Mouse (Mus musculus) ES-E14 (cell line): Measurements from ENCODE around the gene Cenpi. TPM values are rescaled to one million over a fixed set of nuclear protein-coding genes. Genes with fewer than 3 reads are reported as not detected.
"Not testable (repeated sequence)": the region's sequence is repeated elsewhere in the genome, so short reads cannot be mapped to it uniquely, and the experiment has no call there.

ENCODE experiments used
- DNase-seq: peaks from one replicate; pipeline ENCODE4 v3.0.0-alpha.2; 2013; ENCODE audit warnings: low read depth, low spot score
- H3K27ac ChIP-seq: 2 replicates; pipeline ENCODE4 v1.5.1; 2012; ENCODE audit warnings: low read depth, mild to moderate bottlenecking, low read length, moderate library complexity, mixed read lengths; ENCODE audit not compliant: poor library complexity, insufficient read depth, severe bottlenecking
- H3K36me3 ChIP-seq: 2 replicates; pipeline ENCODE4 v1.6.1; 2012; ENCODE audit warnings: mild to moderate bottlenecking, low read length, moderate library complexity, mixed read lengths; ENCODE audit not compliant: control insufficient read depth, poor library complexity, insufficient read depth, severe bottlenecking
- H3K4me1 ChIP-seq, 2 experiments: fragments of 150-350 bp in 1 of 2; sonication (generic) in 1 of 2; 2 replicates each; pipeline ENCODE4 v1.6.1; 2012; ENCODE audit warnings: low read length in 2 of 2, mild to moderate bottlenecking in 1 of 2, mixed read lengths in 1 of 2; ENCODE audit not compliant: control insufficient read depth in 2 of 2, insufficient read depth in 2 of 2, poor library complexity in 1 of 2
- H3K4me3 ChIP-seq, 2 experiments: fragments of 150-350 bp in 1 of 2; sonication (generic) in 1 of 2; 2 replicates each; pipeline ENCODE4 v1.5.1; 2012; ENCODE audit warnings: low read length in 2 of 2, low read depth in 1 of 2, mild to moderate bottlenecking in 1 of 2, mixed read lengths in 1 of 2; ENCODE audit not compliant: insufficient read depth in 1 of 2, poor library complexity in 1 of 2, severe bottlenecking in 1 of 2
- H3K9ac ChIP-seq: 2 replicates; pipeline ENCODE4 v1.6.1; 2012; ENCODE audit warnings: low read depth, mild to moderate bottlenecking, low read length, mixed read lengths; ENCODE audit not compliant: poor library complexity, insufficient read depth, severe bottlenecking
- H3K9me3 ChIP-seq: fragments of 150-350 bp; sonication (generic); 2 replicates; pipeline ENCODE4 v1.6.1; 2012; ENCODE audit warnings: low read depth, mild to moderate bottlenecking, low read length; ENCODE audit not compliant: control insufficient read depth, insufficient read depth
- CHD2 ChIP-seq: IDR thresholded peaks from 2 replicates; pipeline ENCODE4 v1.6.1; 2014; ENCODE audit warnings: mild to moderate bottlenecking, low read depth, low read length, inconsistent platforms
- HCFC1 ChIP-seq: IDR thresholded peaks from 2 replicates; pipeline ENCODE4 v1.6.1; 2012; ENCODE audit warnings: low read length, inconsistent platforms, borderline replicate concordance; ENCODE audit not compliant: insufficient read depth
- MAFK ChIP-seq: IDR thresholded peaks from 2 replicates; pipeline ENCODE4 v1.6.1; 2014; ENCODE audit warnings: mild to moderate bottlenecking, low read depth, low read length, inconsistent platforms; ENCODE audit not compliant: insufficient read depth
- ZC3H11A ChIP-seq: IDR thresholded peaks from 2 replicates; pipeline ENCODE4 v1.6.1; 2012; ENCODE audit warnings: low read depth, mild to moderate bottlenecking, inconsistent platforms, low read length, borderline replicate concordance
- ZNF384 ChIP-seq: IDR thresholded peaks from 2 replicates; pipeline ENCODE4 v1.6.1; 2012; ENCODE audit warnings: low read depth, low read length, inconsistent platforms
- in situ Hi-C, 2 experiments: fragments of 600-800 bp; cut with MboI; formaldehyde crosslinking; loops; one replicate each; pipeline ENCODE4 v1.15.1; 2025; ENCODE audit warnings: low sequenced_read_pairs in 2 of 2, inconsistent platforms in 1 of 2; ENCODE audit not compliant: unreplicated experiment in 2 of 2
- total RNA-seq: library from RNA; depleted of rRNA; stranded (reverse); fragments of 300-350 nt; gene quantifications from 2 replicates; pipeline ENCODE4 v1.2.3, GENCODE M21; 2012

Cenpi gene
- total RNA-seq, 1 experiment, result 18.8 TPM

DNA sequence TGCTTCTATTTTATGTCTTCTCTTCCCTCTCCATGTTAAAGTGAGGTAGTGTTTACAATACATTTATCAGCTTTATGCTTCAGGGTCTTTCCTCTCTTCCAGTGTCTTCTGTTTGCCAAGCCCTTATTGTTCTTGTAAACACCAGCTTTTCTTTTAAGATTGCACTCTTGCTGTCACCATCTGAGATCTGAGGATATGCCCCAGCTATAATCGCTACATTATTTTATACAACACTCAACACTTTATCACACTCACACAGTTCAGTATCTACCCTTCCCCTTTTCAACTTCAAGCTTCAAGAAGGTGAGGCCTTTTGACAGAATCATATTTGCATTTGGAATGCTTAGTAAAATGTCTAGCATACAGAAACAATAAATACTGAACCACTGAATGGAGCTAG, 4.6 kb upstream of the Cenpi start:
- DNase-seq, result no peak

DNA sequence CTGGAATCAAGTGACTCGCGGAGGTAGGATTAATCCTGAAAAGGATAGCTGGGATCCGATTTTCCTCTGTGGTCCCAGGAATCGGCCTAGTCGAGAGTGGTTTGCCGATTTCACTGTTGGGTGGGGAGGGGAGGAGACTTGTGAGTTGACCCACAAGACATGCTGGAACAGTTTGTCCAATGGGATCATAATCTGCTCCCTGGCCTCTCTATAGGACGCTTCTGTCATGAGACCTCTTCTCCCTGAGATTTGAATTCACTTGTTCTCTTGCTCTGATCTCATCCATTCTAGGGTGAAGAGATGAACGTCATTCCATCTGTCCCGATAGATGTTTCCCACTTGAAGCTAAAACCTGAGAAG, 371 bp downstream of the Cenpi start:
- peak; percentile 24 for DNase-seq
- Histone ChIP-seq H3K4me1 (0 out of 4 replicates have a peak, but pooled peaks cover 0 to 2% of the 10 kb centered on the region in 2 experiments), H3K27ac (peak overlapping the region; percentile 60; the same call in 1 of the 2 replicates), H3K9ac (peak overlapping the region; percentile 93), H3K9me3 (no peaks in the 10 kb centered on the region), H3K36me3 (no peaks in the 10 kb centered on the region; the same call in 1 of the 2 replicates), H3K4me3 (peak overlapping the region; percentile 67 to 79)
- TF ChIP-seq ZNF384, result no peak
- TF ChIP-seq ZC3H11A, result no peak
- no peak for TF ChIP-seq CHD2
- no peak for TF ChIP-seq MAFK
- no peak for TF ChIP-seq HCFC1
- in situ Hi-C loops, result loop anchor here in 1 of 2 experiments (25.0 kb wide), 1 partner anchor 221 kb away; no protein-coding TSS in a partner anchor

More for the DNA sequence above, 4.6 kb upstream of the Cenpi start:
- TF ChIP-seq ZNF384 (no peak), CHD2 (no peak), ZC3H11A (no peak), HCFC1 (no peak), MAFK (no peak)
- Histone ChIP-seq H3K4me1 (0 out of 4 replicates have a peak, but pooled peaks cover 0 to 2% of the 10 kb centered on the region in 2 experiments), H3K9ac (no peak overlapping the region), H3K4me3 (no peak overlapping the region), H3K36me3 (no peaks in the 10 kb centered on the region), H3K9me3 (no peaks in the 10 kb centered on the region), H3K27ac (no peak overlapping the region)
- in situ Hi-C loops, result loop anchor here in 1 of 2 experiments (25.0 kb wide), 1 partner anchor 216 kb away; no protein-coding TSS in a partner anchor

DNA sequence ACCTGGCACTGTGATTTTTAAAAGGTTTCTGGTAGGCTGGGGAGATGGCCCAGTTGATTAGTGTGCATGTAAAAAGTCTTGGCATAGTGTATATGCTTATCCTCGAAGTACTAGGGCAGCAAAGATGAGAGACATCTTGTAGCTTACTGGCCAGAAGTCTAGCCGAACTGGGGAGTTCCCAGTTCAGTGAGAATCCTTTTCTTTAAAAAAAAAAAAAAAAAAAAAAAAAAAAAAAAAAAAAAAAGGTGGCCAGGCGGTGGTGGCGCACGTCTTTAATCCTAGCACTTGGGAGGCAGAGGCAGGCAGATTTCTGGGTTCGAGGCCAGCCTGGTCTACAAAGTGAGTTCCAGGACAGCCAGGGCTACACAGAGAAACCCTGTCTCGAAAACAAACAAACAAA, 3.3 kb downstream of the Cenpi start:
- not testable (repeated sequence) for DNase-seq, H3K36me3 ChIP-seq, H3K9me3 ChIP-seq, H3K4me1 ChIP-seq, H3K9ac ChIP-seq, H3K4me3 ChIP-seq, H3K27ac ChIP-seq
- in situ Hi-C loops, result loop anchor here in 1 of 2 experiments (25.0 kb wide), 1 partner anchor 224 kb away; no protein-coding TSS in a partner anchor
- TF ChIP-seq ZNF384, result peak; percentile 62; the same call in 1 of the 2 replicates

DNA sequence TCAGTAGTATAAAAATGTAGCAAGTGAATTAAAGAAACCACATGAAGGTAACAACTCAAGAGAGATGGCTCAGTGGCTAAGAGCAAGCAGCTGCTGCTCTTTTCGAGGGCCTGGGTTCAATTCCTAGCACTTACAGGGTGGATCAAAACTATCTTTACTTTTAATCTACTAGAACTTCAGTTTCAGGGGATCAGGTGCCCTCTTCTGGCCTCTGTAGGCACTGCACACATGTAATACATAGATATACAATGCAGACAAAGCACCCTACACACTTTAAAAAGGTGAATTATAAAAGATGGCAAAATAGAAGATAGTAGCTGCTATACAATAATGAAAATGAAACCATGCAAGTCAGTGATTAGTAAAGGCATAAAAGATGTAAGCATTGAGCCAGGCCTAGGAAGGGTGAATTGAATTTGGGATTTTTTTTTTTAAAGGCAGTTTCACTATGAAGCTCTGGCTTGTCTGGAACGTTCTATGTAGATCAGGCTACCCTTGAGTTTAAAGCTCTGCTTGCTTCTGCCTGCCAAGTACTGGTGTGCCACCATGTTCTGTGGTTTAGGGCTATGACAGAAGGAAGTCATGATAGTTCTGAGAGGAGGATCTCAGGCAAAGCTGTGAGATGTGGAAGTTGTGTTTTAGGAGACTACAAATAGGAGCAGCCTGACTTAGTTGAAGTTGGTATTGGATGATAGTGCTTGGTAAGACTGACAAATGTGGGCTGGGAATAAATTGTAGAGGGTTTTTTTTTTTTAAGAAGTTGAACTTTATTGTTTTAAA, 11.5 kb downstream of the Cenpi start:
- peak; percentile 30 for DNase-seq
- no peak overlapping the region for H3K9ac ChIP-seq
- H3K36me3 ChIP-seq, result peaks cover 7% of the 10 kb centered on the region
- H3K9me3 ChIP-seq, result no peaks in the 10 kb centered on the region
- no peak overlapping the region for H3K27ac ChIP-seq
- no peak overlapping the region for H3K4me3 ChIP-seq
- no peaks in the 10 kb centered on the region for H3K4me1 ChIP-seq
- TF ChIP-seq CHD2, result no peak
- no peak for TF ChIP-seq MAFK
- no peak for TF ChIP-seq ZC3H11A
- TF ChIP-seq HCFC1, result no peak
- TF ChIP-seq ZNF384, result no peak
- in situ Hi-C loops, result loop anchor here in 1 of 2 experiments (25.0 kb wide), 1 partner anchor 232 kb away; no protein-coding TSS in a partner anchor
